Mouse (Mus musculus) heart, adult 11 months (tissue): ENCODE measurements around the gene Gnl3l.

Experiments used
- DNase-seq: peaks from one replicate; pipeline ENCODE4 v3.0.0; 2022

Gnl3l gene

GRCm38 (mm10) chrX:150956016-150956415 is 61.1 kb downstream of the Gnl3l start:
- no peak for DNase-seq

DNA sequence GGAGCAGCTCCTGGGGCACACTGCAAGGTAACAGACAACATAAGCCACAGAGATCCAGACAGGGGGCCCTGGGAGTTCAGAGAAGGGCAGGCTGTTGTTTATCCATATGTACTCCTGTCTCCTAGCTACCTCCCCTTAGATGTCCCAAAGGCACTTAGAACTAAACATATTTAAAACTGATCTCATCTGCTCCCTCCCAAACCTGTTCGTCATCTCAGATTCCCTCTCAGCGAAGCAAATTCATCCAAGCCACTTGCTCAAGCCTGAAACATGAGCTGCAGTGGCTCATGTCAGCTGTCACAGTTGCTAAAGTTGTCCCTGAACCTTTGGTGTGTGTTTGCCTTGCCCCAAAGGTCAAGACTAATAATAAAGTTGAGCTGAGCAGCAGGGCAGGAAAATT is 61.7 kb downstream of the Gnl3l start:
- DNase-seq: peak; percentile 88

DNA sequence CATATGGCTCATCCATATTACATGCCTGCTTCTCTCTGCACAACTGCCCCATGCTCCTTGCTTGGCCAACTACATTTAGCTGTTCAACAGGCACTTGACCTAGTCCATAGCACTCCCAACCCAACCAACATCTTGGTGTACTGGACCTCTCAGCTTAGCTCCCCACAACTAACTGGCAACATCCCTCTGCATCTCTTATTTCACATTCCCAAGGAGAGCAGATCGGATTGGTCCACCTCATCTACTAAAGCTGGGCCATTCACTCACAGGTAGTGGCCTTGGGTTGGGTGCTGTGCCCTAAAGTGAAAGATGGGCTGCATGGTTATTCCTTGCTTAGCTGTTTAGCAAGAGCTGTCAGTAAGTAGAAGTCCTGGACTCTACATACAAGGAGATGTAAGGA is 62.4 kb downstream of the Gnl3l start:
- DNase-seq: no peak
